Mouse (Mus musculus) cortical plate, adult 2 months (tissue): ENCODE measurements around the gene Auts2.

Source experiments
- CTCF ChIP-seq: fragments of 200-500 bp; IDR thresholded peaks from 2 replicates; pipeline ENCODE4 v1.5.1; 2011; ENCODE audit warnings: mild to moderate bottlenecking, control low read depth, low read length; ENCODE audit not compliant: insufficient read depth; ENCODE audit errors: extremely low read depth
- POLR2A ChIP-seq: fragments of 200-500 bp; IDR thresholded peaks from 2 replicates; pipeline ENCODE4 v1.6.1; 2011; ENCODE audit warnings: mild to moderate bottlenecking, low read length, control low read depth; ENCODE audit not compliant: insufficient read depth; ENCODE audit errors: extremely low read depth

DNA sequence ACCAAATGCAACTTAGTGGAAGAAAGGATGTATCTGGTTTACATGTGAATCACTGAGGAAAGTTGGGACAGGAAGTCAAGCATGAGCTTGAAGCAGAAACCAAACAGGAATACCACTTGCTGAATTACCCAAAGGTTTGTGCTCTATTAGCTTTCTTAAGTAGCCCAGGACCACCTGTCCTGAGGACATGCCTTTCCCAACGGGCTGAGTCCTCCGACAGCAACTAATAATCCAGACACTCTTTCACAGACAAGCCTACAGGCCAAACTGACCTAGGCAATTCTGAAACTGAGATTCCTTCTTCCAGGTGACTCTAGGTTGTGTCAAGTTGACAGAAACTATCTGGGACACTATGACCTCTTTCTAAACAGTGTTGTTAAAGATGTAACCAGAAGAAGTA is 44.2 kb downstream of the Auts2 start:
- TF ChIP-seq CTCF (no peak), POLR2A (no peak)
